Mouse (Mus musculus) liver, adult 2 months (tissue): ENCODE data around the gene Knop1.

Experiments used
- CTCF ChIP-seq: fragments of 200-500 bp; IDR thresholded peaks from 2 replicates; pipeline ENCODE4 v1.5.1; 2011; ENCODE audit warnings: low read depth, low read length, control low read depth
- POLR2A ChIP-seq: fragments of 200-500 bp; IDR thresholded peaks from 2 replicates; pipeline ENCODE4 v1.6.1; 2011; ENCODE audit warnings: low read length, control low read depth; ENCODE audit not compliant: insufficient read depth; ENCODE audit errors: extremely low read depth

DNA sequence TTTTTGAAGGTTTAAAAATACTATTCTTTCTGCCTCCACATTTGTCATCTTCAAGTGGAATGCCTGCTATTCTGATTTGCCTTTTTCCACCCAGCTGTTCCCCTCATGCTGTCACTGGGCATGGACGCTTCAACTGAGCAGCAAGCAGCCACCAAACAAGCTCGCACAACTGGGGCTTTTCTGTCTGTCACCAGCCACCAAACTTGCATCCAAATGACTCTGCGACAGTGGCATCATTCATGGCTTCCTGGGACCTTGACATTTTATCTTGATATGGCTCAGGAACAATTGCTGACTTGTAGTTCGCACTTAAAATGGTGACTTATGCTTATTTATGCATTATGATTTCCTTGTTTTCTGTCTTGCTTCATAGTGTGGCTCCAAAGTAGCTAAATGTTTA lies 28.9 kb upstream of the Knop1 start:
- TF ChIP-seq CTCF, result no peak
- no peak for TF ChIP-seq POLR2A
